Mouse (Mus musculus): ENCODE measurements around the gene Ehmt1. TPM values are rescaled to one million over a fixed set of nuclear protein-coding genes. Genes with fewer than 3 reads are reported as not detected.
A peak's percentile ranks its signal among the peaks of the same experiment; 100 is the strongest.

Gene Ehmt1
- polyA plus RNA-seq, 1 experiment from 2014 or later: 54.7 TPM

DNA sequence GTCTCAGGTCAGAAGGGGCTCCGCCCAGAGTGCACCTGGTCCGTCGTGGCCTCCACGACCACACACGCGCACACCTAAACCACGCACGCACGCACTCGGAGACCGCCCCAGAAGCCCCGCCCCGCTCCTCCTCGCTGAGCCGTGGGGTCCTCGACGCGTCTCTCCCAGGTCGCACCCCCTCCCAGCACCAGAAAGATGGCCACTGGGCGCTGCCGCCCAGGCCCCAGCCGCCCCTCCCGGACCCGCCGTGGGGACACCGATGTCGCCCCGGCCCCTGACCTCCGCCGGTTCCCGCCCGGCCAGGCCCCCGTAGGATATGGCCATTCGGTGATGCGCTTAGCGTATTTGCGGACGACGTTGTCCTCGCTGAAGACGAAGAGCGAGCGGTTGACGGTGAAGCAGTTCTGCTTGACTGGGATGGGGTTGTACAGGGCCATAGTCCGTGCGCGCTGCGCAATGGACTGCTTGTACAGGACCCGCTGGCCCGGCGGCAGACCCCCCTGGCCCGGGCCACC, 156.9 kb downstream of the Ehmt1 start:
- Histone ChIP-seq H3K27me3 (replicated peaks; ENCODE audit: control insufficient read depth, insufficient read depth, low read length) (peaks cover 30% of the 10 kb centered on the region), H3K4me1 (replicated peaks; ENCODE audit: control insufficient read depth, insufficient read depth, low read length) (peaks cover 11% of the 10 kb centered on the region), H3K4me3 (ENCODE audit: low read depth, low read length) (peak overlapping the region; percentile 57), H3K36me3 (ENCODE audit: control insufficient read depth, insufficient read depth, low read length) (no peaks in the 10 kb centered on the region), H3K27ac (ENCODE audit: low read depth, low read length) (no peak overlapping the region), H3K9ac (ENCODE audit: low read depth, low read length) (no peak overlapping the region), H3K4me2 (peak overlapping the region; percentile 90), H3K9me3 (ENCODE audit: control insufficient read depth, low read length) (no peaks in the 10 kb centered on the region)
- ATAC-seq (replicated peaks; ENCODE audit: low FRiP score) (peak; percentile 49), DNase-seq (ENCODE audit: low spot score) (peak; percentile 36)
- WGBS: 2% methylated on average over 51 of the region's 52 CpGs

DNA sequence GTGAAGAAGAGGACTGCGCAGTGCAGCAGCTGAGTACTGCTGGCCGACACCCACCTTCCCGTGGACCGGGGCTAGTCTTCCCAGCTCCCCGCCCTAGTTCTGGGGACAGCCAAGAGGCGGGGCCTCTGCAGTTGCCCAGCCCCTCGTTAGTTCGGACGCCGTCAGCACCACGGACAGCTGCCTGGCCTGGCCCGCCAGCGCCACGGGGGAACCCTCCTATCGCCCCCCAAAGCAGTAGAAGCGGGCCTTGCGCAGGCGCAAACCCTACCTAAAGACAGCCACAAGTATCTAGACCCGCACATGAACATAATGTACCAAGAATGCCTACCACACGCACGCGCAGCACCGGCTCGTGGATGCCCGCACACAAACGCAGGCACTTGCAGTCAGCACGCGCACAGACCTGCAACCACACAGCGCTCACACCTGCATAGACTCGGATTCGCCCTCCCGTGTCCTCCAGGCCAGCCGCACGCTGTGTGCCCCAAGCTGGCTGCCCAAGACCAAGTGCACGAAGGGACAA, 157.4 kb downstream of the Ehmt1 start:
- H3K27me3 ChIP-seq (replicated peaks; ENCODE audit: control insufficient read depth, insufficient read depth, low read length): peaks cover 30% of the 10 kb centered on the region
- ATAC-seq (replicated peaks; ENCODE audit: low FRiP score): peak; percentile 64

DNA sequence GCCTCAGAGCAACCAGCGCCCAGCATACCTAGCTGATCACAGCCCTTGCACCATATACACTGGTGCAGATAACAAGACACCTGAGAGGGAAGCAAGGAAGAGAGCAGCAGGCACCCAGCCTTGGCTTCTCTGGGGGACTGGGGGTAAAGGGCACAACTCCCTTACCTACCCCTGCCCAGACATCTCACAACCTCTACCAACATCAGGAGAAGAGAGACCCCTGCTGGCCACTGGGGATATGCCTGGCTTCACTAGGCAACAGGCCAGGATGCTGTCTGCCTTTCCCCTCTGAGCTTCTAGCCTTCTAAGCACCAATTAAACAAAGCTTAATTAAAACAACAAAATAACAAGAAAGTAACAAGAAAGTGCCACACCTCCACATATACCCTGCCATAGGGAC, 164.1 kb downstream of the Ehmt1 start:
- ATAC-seq (replicated peaks; ENCODE audit: low FRiP score) (no peak), DNase-seq (ENCODE audit: low spot score) (peak; percentile 54)
- H3K4me2 ChIP-seq: no peak overlapping the region
- no peak overlapping the region for H3K9ac ChIP-seq (ENCODE audit: low read depth, low read length)
- no peak overlapping the region for H3K4me3 ChIP-seq (ENCODE audit: low read depth, low read length)
- no peaks in the 10 kb centered on the region for H3K9me3 ChIP-seq (ENCODE audit: control insufficient read depth, low read length)
- peaks cover 2% of the 10 kb centered on the region; the same call in 1 of the 2 replicates for H3K27me3 ChIP-seq (replicated peaks; ENCODE audit: control insufficient read depth, insufficient read depth, low read length)
- whole genome bisulfite sequencing: 91% methylated on average over 1 of the region's 1 CpGs
- H3K27ac ChIP-seq (ENCODE audit: low read depth, low read length): no peak overlapping the region
- no peaks in the 10 kb centered on the region for H3K4me1 ChIP-seq (replicated peaks; ENCODE audit: control insufficient read depth, insufficient read depth, low read length)
- H3K36me3 ChIP-seq (ENCODE audit: control insufficient read depth, insufficient read depth, low read length): no peaks in the 10 kb centered on the region

More for the DNA sequence above, 157.4 kb downstream of the Ehmt1 start:
- peak; percentile 80 for DNase-seq (ENCODE audit: low spot score)
- H3K4me1 ChIP-seq (replicated peaks; ENCODE audit: control insufficient read depth, insufficient read depth, low read length): peaks cover 11% of the 10 kb centered on the region
- H3K4me3 ChIP-seq (ENCODE audit: low read depth, low read length): peak overlapping the region; percentile 57
- 2% methylated on average over 34 of the region's 35 CpGs for WGBS
- H3K36me3 ChIP-seq (ENCODE audit: control insufficient read depth, insufficient read depth, low read length): no peaks in the 10 kb centered on the region
- H3K4me2 ChIP-seq: peak overlapping the region; percentile 90
- no peak overlapping the region for H3K9ac ChIP-seq (ENCODE audit: low read depth, low read length)
- H3K27ac ChIP-seq (ENCODE audit: low read depth, low read length): no peak overlapping the region
- H3K9me3 ChIP-seq (ENCODE audit: control insufficient read depth, low read length): no peaks in the 10 kb centered on the region

DNA sequence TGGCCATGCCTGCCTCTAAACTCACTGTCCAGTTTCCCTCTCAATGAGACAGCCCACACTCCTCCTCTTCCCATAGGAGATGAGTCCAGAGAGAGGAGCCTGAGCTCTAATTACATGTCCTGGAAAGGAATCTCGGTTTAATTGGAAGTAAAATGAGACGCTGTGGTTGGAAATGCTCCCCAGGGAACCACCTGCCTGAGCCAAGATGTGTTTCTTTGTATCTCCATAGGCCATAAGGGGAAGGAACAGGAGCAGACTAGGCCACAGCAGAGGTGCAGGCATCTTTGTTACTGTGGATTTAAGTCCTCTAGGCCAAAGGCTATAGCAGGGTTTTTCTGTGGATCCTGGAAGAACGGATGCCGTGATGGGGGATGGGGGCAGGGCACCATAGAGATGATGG, 166.8 kb downstream of the Ehmt1 start:
- DNase-seq (ENCODE audit: low spot score) (no peak), ATAC-seq (replicated peaks; ENCODE audit: low FRiP score) (no peak)
- H3K4me1 ChIP-seq (replicated peaks; ENCODE audit: control insufficient read depth, insufficient read depth, low read length): no peaks in the 10 kb centered on the region
- H3K9ac ChIP-seq (ENCODE audit: low read depth, low read length): no peak overlapping the region
- no peaks in the 10 kb centered on the region for H3K27me3 ChIP-seq (replicated peaks; ENCODE audit: control insufficient read depth, insufficient read depth, low read length)
- no peak overlapping the region for H3K4me2 ChIP-seq
- WGBS: 72% methylated on average over 4 of the region's 4 CpGs
- H3K4me3 ChIP-seq (ENCODE audit: low read depth, low read length): no peak overlapping the region
- H3K36me3 ChIP-seq (ENCODE audit: control insufficient read depth, insufficient read depth, low read length): no peaks in the 10 kb centered on the region
- H3K27ac ChIP-seq (ENCODE audit: low read depth, low read length): no peak overlapping the region
- H3K9me3 ChIP-seq (ENCODE audit: control insufficient read depth, low read length): no peaks in the 10 kb centered on the region

DNA sequence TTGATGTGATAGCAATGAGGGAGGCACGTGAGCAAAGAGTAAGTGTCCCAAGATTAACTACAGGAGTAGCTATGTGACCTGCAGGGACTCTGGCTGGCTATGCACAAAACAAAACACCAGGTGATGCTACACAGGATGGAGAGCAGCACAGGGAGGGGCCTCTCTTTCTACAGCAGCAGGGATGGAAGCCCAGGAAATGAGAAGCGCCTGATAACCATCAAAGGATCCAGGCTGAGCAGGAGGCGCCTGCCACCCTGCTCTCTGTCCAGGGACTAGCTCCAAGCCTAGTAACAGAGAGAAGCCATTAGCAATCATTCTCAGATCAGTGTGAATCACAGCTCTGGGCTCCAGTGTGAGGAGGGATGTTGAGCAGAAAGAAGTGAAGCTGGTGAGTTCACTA, 169.4 kb downstream of the Ehmt1 start:
- H3K9ac ChIP-seq (ENCODE audit: low read depth, low read length): no peak overlapping the region
- ATAC-seq (replicated peaks; ENCODE audit: low FRiP score) (no peak), DNase-seq (ENCODE audit: low spot score) (no peak)
- WGBS: 53% methylated on average over 3 of the region's 3 CpGs
- no peak overlapping the region for H3K4me3 ChIP-seq (ENCODE audit: low read depth, low read length)
- H3K9me3 ChIP-seq (ENCODE audit: control insufficient read depth, low read length): no peaks in the 10 kb centered on the region
- H3K27me3 ChIP-seq (replicated peaks; ENCODE audit: control insufficient read depth, insufficient read depth, low read length): no peaks in the 10 kb centered on the region
- no peak overlapping the region for H3K4me2 ChIP-seq
- H3K4me1 ChIP-seq (replicated peaks; ENCODE audit: control insufficient read depth, insufficient read depth, low read length): no peaks in the 10 kb centered on the region
- H3K36me3 ChIP-seq (ENCODE audit: control insufficient read depth, insufficient read depth, low read length): no peaks in the 10 kb centered on the region
- no peak overlapping the region for H3K27ac ChIP-seq (ENCODE audit: low read depth, low read length)

DNA sequence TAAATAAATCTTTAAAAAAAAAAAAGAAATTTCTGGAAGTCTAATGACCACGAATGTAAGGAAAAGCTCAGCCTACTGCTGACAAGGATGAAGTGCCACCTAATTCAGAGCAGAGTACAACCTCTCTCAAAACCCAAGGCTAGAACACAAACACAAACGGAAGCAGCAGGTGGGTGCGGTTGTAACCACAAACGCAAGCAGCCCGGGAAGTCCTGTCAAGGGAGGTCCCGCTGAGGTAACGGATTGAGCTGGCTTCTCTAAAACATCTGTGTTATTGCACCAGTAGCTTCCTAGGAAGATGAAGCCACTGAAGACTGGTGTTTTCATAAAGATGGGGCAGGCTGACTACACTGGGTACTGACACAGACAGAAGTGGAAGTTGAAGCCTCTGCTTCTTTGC, 171.5 kb downstream of the Ehmt1 start:
- ATAC-seq (replicated peaks; ENCODE audit: low FRiP score) (no peak), DNase-seq (ENCODE audit: low spot score) (no peak)
- 46% methylated on average over 7 of the region's 7 CpGs for WGBS
- Histone ChIP-seq H3K27me3 (replicated peaks; ENCODE audit: control insufficient read depth, insufficient read depth, low read length) (no peaks in the 10 kb centered on the region), H3K9ac (ENCODE audit: low read depth, low read length) (no peak overlapping the region), H3K4me2 (no peak overlapping the region), H3K9me3 (ENCODE audit: control insufficient read depth, low read length) (no peaks in the 10 kb centered on the region), H3K4me1 (replicated peaks; ENCODE audit: control insufficient read depth, insufficient read depth, low read length) (no peaks in the 10 kb centered on the region), H3K36me3 (ENCODE audit: control insufficient read depth, insufficient read depth, low read length) (no peaks in the 10 kb centered on the region), H3K4me3 (ENCODE audit: low read depth, low read length) (no peak overlapping the region), H3K27ac (ENCODE audit: low read depth, low read length) (no peak overlapping the region)

Small RNAs within 50 kb of the gene (microRNA-seq; reads per million reads assigned to microRNA genes)
- gene Gm22875 (ENCODE audit: borderline number of aligned reads): not detected

Other genes starting within 250 kb of the Ehmt1 start
- 0.23 and 0.26 TPM in 2 replicates for gene Cacna1b, start 156.5 kb downstream of the Ehmt1 start, polyA plus RNA-seq (2014; fragmentation: Nextera tagmentation; extraction: Ambion mirVana)
- gene Arrdc1, start 15.6 kb upstream of the Ehmt1 start, polyA plus RNA-seq (2014; fragmentation: Nextera tagmentation; extraction: Ambion mirVana): 29.8 and 35.2 TPM in 2 replicates
- gene Zmynd19, start 30.2 kb upstream of the Ehmt1 start, polyA plus RNA-seq (2014; fragmentation: Nextera tagmentation; extraction: Ambion mirVana): 46.0 and 47.3 TPM in 2 replicates
- 22.9 and 25.2 TPM in 2 replicates for gene Dph7, start 42.8 kb upstream of the Ehmt1 start, polyA plus RNA-seq (2014; fragmentation: Nextera tagmentation; extraction: Ambion mirVana)
- 149 and 158 TPM in 2 replicates for gene Mrpl41, start 55.5 kb upstream of the Ehmt1 start, polyA plus RNA-seq (2014; fragmentation: Nextera tagmentation; extraction: Ambion mirVana)
- 24.7 TPM in 2 replicates for gene Pnpla7, start 56.4 kb upstream of the Ehmt1 start, polyA plus RNA-seq (2014; fragmentation: Nextera tagmentation; extraction: Ambion mirVana)
- gene Nsmf, start 134.7 kb upstream of the Ehmt1 start, polyA plus RNA-seq (2014; fragmentation: Nextera tagmentation; extraction: Ambion mirVana): 29.0 and 32.6 TPM in 2 replicates
- 0.90 and 1.7 TPM in 2 replicates for gene Entpd8, start 160.7 kb upstream of the Ehmt1 start, polyA plus RNA-seq (2014; fragmentation: Nextera tagmentation; extraction: Ambion mirVana)
- 0.69 and 1.0 TPM in 2 replicates for gene Noxa1, start 175.5 kb upstream of the Ehmt1 start, polyA plus RNA-seq (2014; fragmentation: Nextera tagmentation; extraction: Ambion mirVana)